Mouse (Mus musculus): ENCODE results near the gene Nudcd3.
"Not testable (repeated sequence)": the region's sequence is repeated elsewhere in the genome, so short reads cannot be mapped to it uniquely, and the experiment has no call there.

Gene Nudcd3

DNA sequence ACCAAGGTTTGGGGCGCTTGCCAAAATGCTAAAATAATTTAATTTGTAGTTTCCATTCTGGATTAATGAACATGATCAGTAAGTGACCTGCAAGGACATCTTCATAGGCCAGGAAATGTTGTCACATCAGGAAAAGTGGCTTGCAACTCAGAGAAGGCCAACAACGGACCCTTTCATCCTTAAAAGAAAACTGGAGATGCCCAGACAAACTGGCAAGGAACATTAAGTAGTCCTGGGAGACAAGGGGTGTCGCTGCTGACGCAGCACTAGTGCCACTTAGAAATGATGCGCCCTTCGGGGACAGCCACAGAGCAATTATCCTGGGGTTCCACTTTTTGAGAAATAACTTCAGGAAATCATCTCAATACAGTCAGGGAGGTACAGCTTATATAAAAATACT is 80.2 kb downstream of the Nudcd3 start:
- DNase-seq = no peak

DNA sequence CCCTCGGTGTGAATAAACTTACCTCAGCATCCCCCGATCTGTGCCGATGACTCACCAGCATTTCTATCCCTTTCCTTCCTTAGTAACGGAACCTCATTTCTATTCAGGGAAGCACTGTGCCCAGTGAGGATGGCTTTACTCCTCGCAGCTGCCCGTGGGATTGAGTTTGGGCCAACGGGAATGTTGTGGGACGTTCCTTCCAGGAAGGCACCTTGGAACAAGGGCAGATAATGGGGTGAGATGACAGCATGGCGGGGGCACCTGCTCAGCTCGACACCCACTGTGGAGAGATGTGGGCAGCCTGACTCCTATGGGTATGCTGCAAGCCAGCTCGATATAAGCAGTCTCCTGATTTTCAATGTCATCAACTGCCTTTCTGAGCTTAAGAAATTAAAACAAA is 80.9 kb downstream of the Nudcd3 start:
- DNase-seq = peak; percentile 86

DNA sequence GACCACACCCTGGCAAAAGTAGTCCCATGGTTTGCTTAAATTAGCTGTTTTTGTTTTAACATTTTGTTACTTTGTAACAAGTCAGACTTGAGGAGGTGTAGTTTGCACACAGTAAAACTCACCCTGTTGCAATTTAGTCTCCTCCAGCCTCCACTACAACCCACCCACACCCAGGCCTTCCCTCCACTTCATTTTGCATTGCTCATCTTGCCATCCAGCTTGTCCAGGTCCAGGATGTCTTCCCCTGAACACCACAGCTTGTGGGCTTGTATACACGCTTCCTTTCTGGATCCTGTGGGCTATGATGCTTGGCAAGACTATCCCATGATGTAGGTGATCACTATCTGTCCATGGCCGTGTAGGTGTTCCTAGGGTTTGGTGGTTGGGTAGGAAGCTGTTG is 82.3 kb downstream of the Nudcd3 start:
- peak; percentile 52 for DNase-seq

DNA sequence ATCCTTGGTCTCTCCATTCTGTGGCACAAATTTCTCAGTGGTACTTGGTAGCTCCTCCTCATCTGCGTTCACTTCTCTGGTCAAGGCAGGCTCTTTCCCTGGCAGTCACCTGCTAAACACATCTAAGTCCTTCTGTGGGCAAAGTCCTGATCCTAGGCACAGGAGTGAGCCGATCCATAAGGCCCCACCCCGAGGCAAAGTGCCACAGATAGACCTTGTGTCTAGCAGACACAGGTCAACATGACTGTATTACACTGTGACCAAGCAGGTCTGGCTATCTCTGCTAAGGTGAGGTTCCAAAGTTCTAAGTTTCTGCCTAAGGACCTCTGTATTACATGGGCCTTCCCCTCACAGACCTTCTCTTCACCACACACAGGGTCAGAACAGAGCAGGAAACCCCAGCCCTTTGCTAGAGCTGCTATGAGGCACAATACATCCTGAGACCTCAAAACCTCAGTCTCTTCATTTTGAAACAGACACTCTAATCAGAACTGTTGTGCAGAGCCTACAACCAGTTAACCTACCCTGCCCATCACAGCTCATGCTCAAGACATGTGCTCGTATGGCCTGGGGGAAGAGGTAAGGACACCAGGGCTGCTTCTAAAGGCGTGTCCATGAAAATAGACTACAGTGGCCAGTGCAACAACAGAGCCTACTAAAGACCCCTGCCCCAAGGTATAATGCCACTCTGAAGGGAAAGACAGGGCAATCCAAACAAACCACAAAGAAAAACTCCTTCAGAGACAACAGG is 88.3 kb downstream of the Nudcd3 start:
- no peak for DNase-seq

DNA sequence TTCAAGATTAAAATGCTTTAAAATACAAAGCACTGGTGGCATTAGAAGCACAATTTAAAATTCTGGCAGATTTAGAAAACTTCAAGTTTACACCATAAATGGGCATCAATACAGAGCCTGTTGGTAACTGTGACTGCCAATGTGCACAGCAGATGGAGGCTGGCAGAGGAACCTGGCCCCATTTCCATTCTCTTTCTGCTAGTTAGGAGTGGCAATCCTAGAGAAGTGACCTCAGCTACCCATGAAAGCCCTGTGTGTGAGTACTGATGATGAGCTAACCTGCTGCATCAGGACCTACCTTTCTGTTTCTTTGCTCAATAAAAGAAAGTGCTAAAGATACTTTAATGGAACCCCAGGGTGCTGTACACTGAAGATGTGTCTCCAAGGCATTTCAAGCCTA is 90.2 kb downstream of the Nudcd3 start:
- DNase-seq = peak; percentile 41

DNA sequence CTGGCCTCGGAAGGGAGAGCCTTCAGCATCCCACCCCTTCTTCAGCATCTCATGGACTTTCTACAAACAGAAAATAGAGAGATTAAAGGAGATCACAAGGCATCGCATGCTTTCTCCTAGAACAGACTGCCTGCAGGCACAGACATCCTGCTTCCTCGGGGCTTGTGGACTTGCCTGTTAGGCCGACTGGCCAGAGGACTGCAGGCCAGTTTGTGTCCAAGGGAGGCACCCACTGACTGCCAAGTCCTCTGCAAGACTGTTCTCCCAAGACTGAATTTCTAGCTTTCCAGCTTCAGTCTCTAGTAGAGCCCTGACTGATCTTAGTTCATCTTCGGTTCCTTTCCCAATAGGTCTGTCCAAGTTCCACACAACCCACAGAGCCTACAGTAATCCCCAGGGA is 91.9 kb downstream of the Nudcd3 start:
- no peak for DNase-seq

DNA sequence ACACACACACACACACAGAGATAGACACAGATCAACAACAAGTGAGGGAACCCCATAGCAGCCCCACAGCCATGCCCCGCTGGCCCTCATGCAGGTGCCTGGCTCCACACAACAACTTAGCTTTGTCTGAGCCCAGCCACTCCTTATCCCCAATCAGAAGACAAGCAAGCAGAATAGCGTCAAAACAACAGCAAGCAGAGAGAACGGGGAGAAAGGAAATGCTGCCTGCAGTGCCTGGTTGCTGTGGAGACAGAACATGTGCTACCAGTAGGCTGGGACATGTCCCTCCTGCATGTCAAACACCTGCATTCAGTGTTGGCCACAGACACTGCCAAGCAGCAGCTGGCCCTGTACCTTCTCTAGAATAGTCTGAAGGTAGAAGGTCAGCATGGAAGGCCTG is 92.5 kb downstream of the Nudcd3 start:
- DNase-seq = no peak

DNA sequence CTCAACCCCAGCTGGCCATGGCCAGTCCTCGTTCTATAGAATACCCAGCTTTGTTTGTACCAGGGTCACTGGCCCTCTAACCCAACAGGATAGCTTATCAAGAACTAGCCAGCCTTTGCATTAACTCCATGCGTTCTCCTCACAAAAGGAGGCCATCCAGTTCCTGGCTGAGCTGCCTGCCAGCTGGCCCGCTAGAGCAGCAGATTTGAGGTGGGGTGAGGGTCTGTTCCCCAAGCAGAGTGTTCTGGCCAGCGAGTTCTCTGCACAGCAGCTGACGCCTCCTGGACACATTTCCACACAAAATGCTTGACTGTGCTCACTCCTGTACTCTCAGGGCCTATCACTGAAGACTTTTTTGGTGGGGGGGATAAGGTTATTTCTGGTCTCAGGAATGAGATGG is 95.5 kb downstream of the Nudcd3 start:
- no peak for DNase-seq

DNA sequence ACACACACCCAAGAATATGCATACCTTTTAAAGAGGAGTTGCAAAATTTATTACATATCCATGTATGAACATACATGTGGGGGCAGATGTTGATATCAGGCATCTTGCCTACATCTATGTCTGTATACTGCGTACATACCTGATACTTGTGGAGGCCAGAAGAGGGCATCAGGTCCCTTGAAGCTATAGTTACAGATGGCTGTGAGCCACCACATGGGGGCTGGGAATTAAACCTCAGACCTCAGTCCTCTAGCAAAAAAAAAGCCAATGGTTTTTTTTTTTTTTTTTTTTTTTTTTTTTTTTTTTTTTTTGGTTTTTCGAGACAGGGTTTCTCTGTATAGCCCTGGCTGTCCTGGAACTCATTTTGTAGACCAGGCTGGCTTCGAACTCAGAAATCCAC is 103.6 kb downstream of the Nudcd3 start:
- not testable (repeated sequence) for DNase-seq

DNA sequence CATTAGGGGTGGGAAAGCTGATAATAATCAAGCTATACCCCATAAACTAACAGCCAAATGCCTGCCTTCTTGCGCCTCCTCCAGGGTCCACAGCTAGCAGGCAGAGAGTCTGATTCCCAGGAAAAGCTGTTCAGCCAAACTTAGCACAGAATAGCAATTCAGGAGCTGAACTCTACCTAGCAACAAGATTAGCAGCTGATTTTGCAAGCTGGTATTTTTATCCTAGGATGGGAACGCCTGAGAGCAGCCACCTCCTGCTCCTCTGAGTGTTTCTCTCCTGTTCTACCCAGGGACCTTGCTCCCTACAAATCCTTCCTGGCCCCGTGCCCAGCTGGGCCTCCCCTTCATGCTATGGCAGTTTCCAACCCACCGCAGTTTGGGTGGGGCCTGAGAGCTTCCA is 113.2 kb downstream of the Nudcd3 start:
- peak; percentile 76 for DNase-seq

DNA sequence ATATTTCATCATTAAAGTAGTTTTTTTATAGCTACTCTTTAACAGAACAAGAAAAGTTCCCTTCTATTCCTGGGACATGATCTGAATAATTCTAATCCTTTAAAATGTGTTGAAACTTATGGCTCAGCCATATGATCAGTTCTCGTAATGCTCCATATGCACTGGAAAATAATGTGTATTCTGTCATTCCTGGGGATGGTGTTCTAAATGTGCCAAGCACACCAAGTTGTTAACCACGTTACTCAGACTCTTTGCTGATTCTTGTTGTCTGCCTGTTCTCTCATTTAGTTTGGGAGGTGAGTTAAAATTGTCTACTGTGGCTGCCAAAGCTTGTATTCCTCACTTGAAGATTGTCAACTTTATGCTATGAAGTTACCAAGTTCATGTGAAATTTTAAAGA is 121.5 kb downstream of the Nudcd3 start:
- DNase-seq = no peak

DNA sequence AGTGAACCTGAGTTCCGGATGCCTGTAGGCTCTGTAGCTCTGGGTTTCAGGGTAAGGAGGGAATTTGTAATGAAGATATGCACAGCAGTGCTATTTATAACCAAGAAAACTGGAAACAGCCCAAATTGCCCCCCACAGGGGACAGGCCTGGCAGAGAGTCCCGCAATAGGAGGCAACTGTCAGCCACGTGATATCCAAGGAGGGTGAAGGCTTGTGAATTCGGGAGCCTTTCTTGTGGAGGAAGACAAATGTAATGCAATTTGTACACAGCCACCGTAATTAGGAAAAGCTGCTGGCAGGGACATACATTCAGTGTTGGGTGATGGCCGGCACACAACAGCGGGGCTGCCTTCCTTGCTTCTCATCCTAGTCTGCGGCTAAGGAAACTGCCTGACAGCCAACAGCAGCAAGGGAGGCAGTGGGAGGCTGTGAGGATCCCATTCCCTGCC is 124.6 kb downstream of the Nudcd3 start:
- DNase-seq = peak; percentile 39

DNA sequence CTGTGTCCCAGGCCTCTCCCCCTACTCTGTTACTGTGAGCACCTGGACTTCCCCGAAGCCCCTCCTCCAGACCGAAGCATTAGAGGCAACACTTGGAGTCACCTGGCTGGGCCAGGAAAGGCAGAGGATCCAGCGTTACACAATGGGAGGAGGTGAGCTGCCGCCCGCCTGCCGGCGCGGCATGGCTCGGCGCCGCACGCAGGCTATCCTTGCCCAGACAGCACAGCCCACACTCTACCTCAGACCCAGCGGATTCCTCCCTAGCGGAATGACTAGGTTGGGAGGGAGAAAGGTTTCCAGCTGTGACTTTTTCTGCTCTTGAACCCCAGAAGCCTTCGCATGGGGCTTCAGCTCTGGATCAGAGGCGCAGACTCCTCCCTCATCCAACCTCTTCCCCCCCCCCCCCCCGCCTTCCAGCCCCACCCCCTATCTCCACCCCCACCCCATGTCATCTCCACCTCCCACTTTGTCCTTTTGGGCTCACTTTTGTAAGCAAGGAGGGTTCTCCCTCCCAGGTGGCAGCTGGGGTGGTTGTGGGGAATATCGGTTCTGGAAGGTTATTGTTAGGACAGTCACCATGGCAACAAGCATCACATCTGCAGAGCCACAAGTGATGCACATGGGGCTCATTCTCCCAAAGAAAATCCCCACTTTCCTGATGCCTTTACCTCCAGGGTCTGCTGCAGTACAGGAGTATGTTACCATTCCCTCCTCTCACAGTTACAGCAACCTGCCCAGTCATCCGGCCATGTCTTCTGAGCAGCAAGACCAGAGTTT is 131.8 kb downstream of the Nudcd3 start:
- peak; percentile 64 for DNase-seq

DNA sequence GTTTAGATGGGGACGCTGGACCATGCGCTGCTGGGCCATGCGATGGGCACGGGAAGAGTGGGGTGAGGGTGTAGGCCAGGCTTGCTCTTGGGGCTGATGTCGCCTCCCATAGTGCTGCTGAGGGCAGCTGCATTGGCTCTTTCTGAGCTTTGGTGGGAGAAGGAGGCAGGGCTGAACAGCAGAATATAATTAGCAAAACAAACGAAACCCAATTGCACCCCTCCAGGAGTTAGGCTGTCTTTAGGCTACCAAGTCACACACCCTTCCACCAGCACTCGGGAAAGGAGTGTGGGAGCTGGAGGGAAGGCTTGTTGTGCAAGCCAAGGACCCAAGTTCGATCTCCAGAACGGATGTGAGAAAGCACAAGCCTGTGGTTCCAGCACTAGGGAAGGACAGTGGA is 133.1 kb downstream of the Nudcd3 start:
- DNase-seq = no peak

DNA sequence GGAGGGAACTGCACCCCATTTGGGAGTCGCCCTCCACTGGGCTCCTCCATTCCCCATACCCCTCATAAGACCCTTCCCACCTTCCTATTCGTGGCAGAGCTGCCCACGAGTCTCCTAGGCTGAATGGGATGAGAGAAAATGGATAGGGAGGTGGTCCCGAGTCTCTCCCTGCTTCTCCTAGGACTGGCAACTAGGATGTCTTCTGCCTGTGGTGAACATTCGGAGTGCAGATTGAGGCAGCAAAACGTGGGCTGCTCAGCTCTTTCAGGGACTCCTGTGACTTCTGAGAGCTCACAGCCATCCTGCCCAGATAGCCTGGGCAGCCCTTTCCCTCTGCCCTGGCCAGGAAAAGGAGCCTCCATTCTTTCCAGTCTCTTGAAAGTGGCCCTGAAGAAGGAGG is 134.0 kb downstream of the Nudcd3 start, which contains the start of gene Camk2b:
Gene Camk2b, minus strand, starts transcription at position 187 of the 400 bp plus-strand sequence.
- DNase-seq = peak; percentile 43

DNA sequence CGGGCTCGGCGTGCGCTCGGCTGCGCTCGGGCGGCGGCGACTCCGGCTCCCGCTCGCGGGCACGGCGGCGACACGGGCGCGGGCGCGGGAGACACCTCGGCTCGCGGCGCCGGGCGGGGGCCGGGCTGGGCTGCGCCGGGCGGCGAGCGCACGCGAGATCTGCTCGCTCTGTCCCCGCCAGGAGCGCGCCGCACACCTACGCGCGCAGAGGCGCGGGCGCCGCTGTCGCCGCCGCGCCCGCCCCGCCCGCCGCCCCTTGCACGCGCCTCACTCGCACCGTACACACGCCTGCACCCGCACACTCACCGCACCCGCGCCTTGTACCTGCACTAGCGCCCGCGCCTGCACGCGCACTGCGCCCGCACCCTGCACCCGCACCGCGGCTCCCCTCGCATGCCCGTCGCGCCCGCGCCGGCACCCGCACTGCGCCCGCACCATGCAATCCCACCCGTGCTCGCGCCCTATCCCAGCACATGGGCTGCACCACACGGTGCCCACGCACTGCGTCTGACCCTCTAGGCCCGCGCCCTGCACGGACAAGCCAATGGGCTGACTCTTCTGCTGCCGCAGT is 134.6 kb downstream of the Nudcd3 start:
- peak; percentile 84 for DNase-seq

DNA sequence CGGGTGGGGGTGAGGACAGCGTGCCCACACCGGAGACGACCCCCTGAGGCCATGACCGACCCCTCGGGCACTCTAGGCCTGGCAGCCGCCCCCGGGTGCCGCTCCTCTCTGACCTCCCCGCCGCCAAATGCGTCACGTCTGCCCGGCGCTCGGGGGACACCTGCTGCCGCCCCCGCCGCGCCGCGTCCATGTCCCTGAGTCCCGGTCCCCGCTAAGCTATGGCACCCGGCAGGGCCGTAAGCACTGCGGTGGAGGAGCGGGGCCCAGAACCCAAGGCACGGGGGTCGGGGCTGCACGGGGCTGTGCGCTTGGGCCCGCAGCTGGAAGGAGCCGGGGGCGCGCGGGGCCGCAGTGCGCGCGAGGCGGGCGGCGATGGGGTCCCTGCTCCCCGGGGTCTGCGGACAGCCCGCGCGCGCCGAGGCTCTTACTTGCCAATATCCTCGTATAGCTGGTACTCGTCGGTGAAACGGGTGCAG is 135.1 kb downstream of the Nudcd3 start:
- DNase-seq = peak; percentile 62

DNA sequence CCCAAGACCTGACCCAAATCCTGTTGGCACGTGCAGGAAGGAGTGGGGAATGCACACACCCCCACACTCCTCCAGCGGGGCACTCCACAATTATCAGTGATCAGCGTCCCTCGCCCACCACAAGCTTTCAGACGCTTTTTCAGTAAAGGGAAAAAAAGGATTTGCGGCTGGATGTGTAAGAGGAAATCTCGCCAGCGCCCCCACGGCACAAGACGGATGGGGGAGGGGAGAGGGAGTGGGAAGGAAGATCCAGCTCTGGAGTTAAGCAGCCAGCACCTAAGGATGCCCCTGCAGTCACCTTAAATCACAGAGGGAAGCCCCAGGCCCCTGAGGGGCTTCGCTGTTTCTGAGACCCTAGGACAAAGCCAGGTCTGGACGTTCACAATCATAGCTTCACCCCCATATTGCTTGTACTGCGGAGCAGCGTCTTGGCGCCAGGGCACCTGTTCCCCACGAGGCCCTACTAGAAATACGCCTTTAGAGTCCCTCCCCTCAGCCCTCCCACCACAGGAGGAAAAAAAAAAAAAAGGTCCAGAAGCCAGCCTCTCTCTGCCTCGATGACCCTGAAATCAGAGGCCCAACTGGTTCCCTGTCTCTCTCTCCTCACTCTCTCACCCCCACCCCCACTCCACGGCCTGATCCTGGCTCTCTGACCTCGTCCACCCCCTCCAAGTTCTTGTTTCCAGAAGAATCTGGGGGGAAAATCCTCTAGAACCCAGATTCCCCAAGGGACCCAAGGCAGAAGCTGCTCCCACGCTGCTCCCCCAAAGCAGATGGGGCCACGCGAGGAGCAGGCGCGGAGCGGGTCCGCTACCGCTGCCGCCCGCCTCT is 135.8 kb downstream of the Nudcd3 start:
- DNase-seq = peak; percentile 78

DNA sequence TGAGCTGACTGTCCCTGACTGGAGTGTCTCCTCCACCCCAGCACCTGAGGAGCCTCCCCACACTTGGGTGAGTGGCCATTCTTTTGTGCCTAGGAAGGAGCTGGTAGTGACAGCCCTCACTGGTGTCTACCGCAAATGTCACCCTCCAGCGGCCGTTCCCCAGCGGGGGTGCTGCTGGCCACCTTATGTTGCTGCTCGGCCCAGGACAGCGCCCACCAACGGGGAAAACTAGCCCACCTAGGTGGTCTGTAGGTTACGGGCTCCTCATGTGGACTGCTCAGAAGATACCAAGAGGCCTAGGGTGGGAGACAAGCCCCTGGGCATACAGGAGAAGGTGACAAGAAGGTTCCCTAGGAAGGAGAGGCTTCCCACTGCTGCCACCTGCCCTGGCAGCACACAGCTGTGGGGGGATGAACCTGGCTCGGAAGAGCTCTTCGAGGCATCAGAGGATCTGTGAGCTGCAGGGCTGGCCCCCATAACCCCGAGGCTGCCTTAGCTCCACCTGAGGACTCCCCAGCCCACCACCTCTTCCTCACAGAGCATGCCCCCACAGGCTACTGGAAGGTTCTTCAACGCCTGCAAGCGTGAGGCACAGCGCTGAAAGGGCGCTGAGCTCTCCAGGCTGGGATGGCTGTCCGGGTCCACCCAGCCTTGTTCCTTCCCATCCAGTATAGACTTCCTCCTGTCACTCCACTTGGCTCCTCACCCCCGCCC is 136.6 kb downstream of the Nudcd3 start:
- DNase-seq = no peak

DNA sequence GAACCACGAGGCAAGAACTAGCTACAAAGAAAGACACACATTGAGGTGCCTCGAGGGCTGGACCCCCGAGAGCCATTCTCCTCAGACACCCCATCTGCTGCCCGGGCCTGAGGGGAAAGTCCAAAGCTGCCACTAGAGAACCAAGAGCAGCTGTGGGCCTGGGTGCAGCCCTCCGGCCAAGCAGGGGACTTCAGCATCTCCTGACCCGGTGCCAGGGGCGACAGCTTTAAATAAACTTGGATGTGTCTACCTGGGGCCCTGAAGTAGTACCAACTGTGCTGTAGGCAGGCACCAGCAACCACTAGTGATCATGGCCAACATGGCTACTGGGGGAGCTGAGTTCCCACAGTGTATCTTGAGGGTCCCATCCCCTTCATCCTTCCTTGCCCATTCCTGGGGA is 137.2 kb downstream of the Nudcd3 start:
- DNase-seq = no peak

DNA sequence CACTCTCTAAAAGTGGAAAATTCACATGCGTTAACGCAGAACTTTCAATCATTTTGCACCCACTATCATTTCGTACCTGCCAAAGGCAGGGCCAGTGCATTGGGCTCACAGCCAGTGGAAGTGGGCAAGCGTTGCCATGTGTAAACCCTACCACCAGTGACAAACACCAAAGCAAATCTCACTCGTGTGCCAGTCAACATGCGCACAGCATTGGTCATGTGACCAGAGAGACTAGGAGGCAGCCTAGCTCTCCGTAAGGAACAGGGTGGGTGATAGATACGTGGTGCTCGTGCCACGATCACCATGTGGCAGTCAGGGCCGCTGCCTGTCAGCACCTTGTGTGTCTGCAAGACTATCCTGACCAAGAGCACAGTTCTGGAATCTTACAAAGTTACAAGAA is 137.9 kb downstream of the Nudcd3 start:
- no peak for DNase-seq

DNA sequence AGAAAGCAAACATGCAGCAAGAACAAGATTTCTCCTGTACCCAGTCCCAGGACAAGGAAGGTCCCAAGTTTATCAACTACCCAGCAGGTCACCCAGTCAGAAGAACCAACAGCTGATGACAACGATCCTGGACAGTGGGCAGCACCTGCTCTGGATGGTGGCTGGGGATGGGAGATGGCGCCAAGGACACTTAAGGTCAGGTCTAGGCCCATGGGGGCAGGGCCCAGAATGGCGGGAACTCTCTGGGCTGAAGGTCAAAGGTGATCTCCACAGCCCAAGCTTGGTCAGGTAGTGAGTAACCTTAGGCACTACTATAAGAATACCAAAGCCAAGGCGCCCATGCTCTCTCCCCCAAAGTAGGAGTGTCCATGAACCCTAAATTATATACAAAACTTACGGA is 138.3 kb downstream of the Nudcd3 start:
- no peak for DNase-seq
